Mouse (Mus musculus): Measurements from ENCODE around the gene Fgf18. TPM values are rescaled to one million over a fixed set of nuclear protein-coding genes. Genes with fewer than 3 reads are reported as not detected.

Gene Fgf18
- total and polyA plus RNA-seq, 3 experiments: 0.15 to 0.40 TPM; not detected in 1

- H3K36me3 ChIP-seq (ENCODE audit: control insufficient read depth in 1 of 2, insufficient read depth in 2 of 2, low read length in 2 of 2): peaks cover 37 to 41% of the 10 kb centered on the region in 2 experiments
- TF ChIP-seq ZNF384 (IDR thresholded peaks at IDR 0.05; ENCODE audit: low read depth, low read length): peak; percentile 59; the same call in 1 of the 2 replicates
- TF ChIP-seq POLR2AphosphoS2 (IDR thresholded peaks at IDR 0.05; ENCODE audit: low read length): peak; percentile 80
- 0 out of 2 replicates have a peak, but pooled peaks have one; percentile 13 for TF ChIP-seq POLR2AphosphoS5 (IDR thresholded peaks at IDR 0.05; ENCODE audit: borderline replicate concordance, low read depth, low read length)
- TF ChIP-seq EP300 (IDR thresholded peaks at IDR 0.05; ENCODE audit: low read depth in 1 of 2, low read length in 2 of 2): no peak
- no peak for TF ChIP-seq JUND (IDR thresholded peaks at IDR 0.05; ENCODE audit: low read depth, low read length)
- no peak for TF ChIP-seq USF2 (IDR thresholded peaks at IDR 0.05; ENCODE audit: borderline replicate concordance in 1 of 2, insufficient read depth in 1 of 2, low read depth in 1 of 2, low read length in 2 of 2)
- no peak for TF ChIP-seq GABPA (IDR thresholded peaks at IDR 0.05; ENCODE audit: low read depth, low read length)
- no peak for TF ChIP-seq SMC3 (IDR thresholded peaks at IDR 0.05; ENCODE audit: low read depth, low read length)
- TF ChIP-seq ETS1 (IDR thresholded peaks at IDR 0.05; ENCODE audit: low read depth, low read length): no peak
- no peak for TF ChIP-seq ZKSCAN1 (IDR thresholded peaks at IDR 0.05; ENCODE audit: low read depth, low read length)
- TF ChIP-seq ZMIZ1 (IDR thresholded peaks at IDR 0.05; ENCODE audit: low read depth, low read length): peak; percentile 73; the same call in 1 of the 2 replicates
- no peak for TF ChIP-seq TBP (IDR thresholded peaks at IDR 0.05; ENCODE audit: low read depth, low read length)
- peak in 1 of 2 experiments; percentile 81; a peak in 2 of 4 replicates for TF ChIP-seq POLR2A (IDR thresholded peaks at IDR 0.05; ENCODE audit: control insufficient read depth in 1 of 2, insufficient read depth in 1 of 2, low read depth in 1 of 2, low read length in 2 of 2, poor library complexity in 1 of 2)
- TF ChIP-seq MYB (IDR thresholded peaks at IDR 0.05; ENCODE audit: low read depth, low read length): 0 out of 2 replicates have a peak, but pooled peaks have one; percentile 22
- no peak for TF ChIP-seq ELF1 (IDR thresholded peaks at IDR 0.05; ENCODE audit: low read depth, low read length)
- 0 out of 2 replicates have a peak, but pooled peaks have one; percentile 26 for TF ChIP-seq MYC (IDR thresholded peaks at IDR 0.05; ENCODE audit: low read depth, low read length)
- no peak for TF ChIP-seq RCOR1 (IDR thresholded peaks at IDR 0.05; ENCODE audit: low read depth, low read length)
- TF ChIP-seq CTCF (IDR thresholded peaks at IDR 0.05 in 2 of 3, conservative IDR thresholded peaks at IDR 0.05 in 1 of 3; ENCODE audit: control insufficient read depth in 1 of 3, insufficient read depth in 1 of 3, low read depth in 2 of 3, low read length in 3 of 3, poor library complexity in 1 of 3, severe bottlenecking in 1 of 3): no peak
- no peak for TF ChIP-seq USF1 (IDR thresholded peaks at IDR 0.05; ENCODE audit: low read depth, low read length)
Observed at GRCm38 (mm10) chr11:33151128-33151779, 4.1 kb upstream of the Fgf18 start.

GRCm38 (mm10) chr11:33150364-33150763, 3.2 kb upstream of the Fgf18 start:
- Histone ChIP-seq H3K79me2 (ENCODE audit: control insufficient read depth, insufficient read depth, low read length, poor library complexity) (peaks cover 1% of the 10 kb centered on the region; the same call in 1 of the 2 replicates), H3K4me1 (ENCODE audit: control insufficient read depth in 1 of 2, insufficient read depth in 2 of 2, low read length in 2 of 2) (peaks cover 2 to 7% of the 10 kb centered on the region in 2 experiments; a peak in 2 of 4 replicates), H3K9ac (ENCODE audit: control insufficient read depth, low read depth, low read length, poor library complexity, severe bottlenecking) (no peak overlapping the region), H3K36me3 (ENCODE audit: control insufficient read depth in 1 of 2, insufficient read depth in 2 of 2, low read length in 2 of 2) (peaks cover 30 to 32% of the 10 kb centered on the region in 2 experiments), H3K27me3 (ENCODE audit: control insufficient read depth in 1 of 2, insufficient read depth in 2 of 2, low read length in 2 of 2) (no peaks in the 10 kb centered on the region), H3K9me3 (replicated peaks; ENCODE audit: insufficient read depth, low read length) (no peaks in the 10 kb centered on the region), H3K27ac (ENCODE audit: control insufficient read depth, low read depth, low read length) (no peak overlapping the region), H3K4me3 (ENCODE audit: control insufficient read depth in 1 of 2, insufficient read depth in 1 of 2, low read depth in 2 of 2, low read length in 2 of 2) (no peak overlapping the region)
- peak; percentile 57 for DNase-seq (ENCODE audit: low read depth, low spot score)
- TF ChIP-seq POLR2A (IDR thresholded peaks at IDR 0.05; ENCODE audit: control insufficient read depth in 1 of 2, insufficient read depth in 1 of 2, low read depth in 1 of 2, low read length in 2 of 2, poor library complexity in 1 of 2) (peak in 1 of 2 experiments; percentile 62; a peak in 2 of 4 replicates), TAL1 (IDR thresholded peaks at IDR 0.05; ENCODE audit: low read length) (no peak), MYC (IDR thresholded peaks at IDR 0.05; ENCODE audit: low read depth, low read length) (no peak), BHLHE40 (IDR thresholded peaks at IDR 0.05; ENCODE audit: borderline replicate concordance, low read depth, low read length) (no peak), UBTF (IDR thresholded peaks at IDR 0.05; ENCODE audit: borderline replicate concordance, insufficient read depth, low read depth, low read length) (no peak), HCFC1 (IDR thresholded peaks at IDR 0.05; ENCODE audit: low read depth, low read length) (no peak), GATA1 (IDR thresholded peaks at IDR 0.05; ENCODE audit: low read depth, low read length) (no peak), USF2 (IDR thresholded peaks at IDR 0.05; ENCODE audit: borderline replicate concordance in 1 of 2, insufficient read depth in 1 of 2, low read depth in 1 of 2, low read length in 2 of 2) (no peak), RCOR1 (IDR thresholded peaks at IDR 0.05; ENCODE audit: low read depth, low read length) (no peak), E2F4 (IDR thresholded peaks at IDR 0.05; ENCODE audit: borderline replicate concordance, low read depth, low read length) (peak; percentile 53; the same call in 1 of the 2 replicates), MAX (IDR thresholded peaks at IDR 0.05; ENCODE audit: low read length) (no peak), ZMIZ1 (IDR thresholded peaks at IDR 0.05; ENCODE audit: low read depth, low read length) (no peak), GABPA (IDR thresholded peaks at IDR 0.05; ENCODE audit: low read depth, low read length) (no peak), USF1 (IDR thresholded peaks at IDR 0.05; ENCODE audit: low read depth, low read length) (no peak), KAT2A (conservative IDR thresholded peaks at IDR 0.05; ENCODE audit: low read depth, low read length) (no peak), ELF1 (IDR thresholded peaks at IDR 0.05; ENCODE audit: low read depth, low read length) (no peak), RAD21 (IDR thresholded peaks at IDR 0.05; ENCODE audit: low read depth, low read length) (no peak)

More at GRCm38 (mm10) chr11:33151128-33151779, 4.1 kb upstream of the Fgf18 start:
- Histone ChIP-seq H3K79me2 (ENCODE audit: control insufficient read depth, insufficient read depth, low read length, poor library complexity) (peaks cover 3% of the 10 kb centered on the region; the same call in 1 of the 2 replicates), H3K4me3 (ENCODE audit: control insufficient read depth in 1 of 2, insufficient read depth in 1 of 2, low read depth in 2 of 2, low read length in 2 of 2) (no peak overlapping the region), H3K9me3 (replicated peaks; ENCODE audit: insufficient read depth, low read length) (no peaks in the 10 kb centered on the region), H3K27ac (ENCODE audit: control insufficient read depth, low read depth, low read length) (no peak overlapping the region), H3K27me3 (ENCODE audit: control insufficient read depth in 1 of 2, insufficient read depth in 2 of 2, low read length in 2 of 2) (no peaks in the 10 kb centered on the region), H3K9ac (ENCODE audit: control insufficient read depth, low read depth, low read length, poor library complexity, severe bottlenecking) (no peak overlapping the region), H3K4me1 (ENCODE audit: control insufficient read depth in 1 of 2, insufficient read depth in 2 of 2, low read length in 2 of 2) (peaks cover 2 to 7% of the 10 kb centered on the region in 2 experiments; a peak in 2 of 4 replicates)
- DNase-seq (ENCODE audit: low read depth, low spot score): peak; percentile 59

Measured in MEL (cell line).